Mouse (Mus musculus): ENCODE data around the gene Kmt2a.
A peak's percentile ranks its signal among the peaks of the same experiment; 100 is the strongest.

Kmt2a gene

DNA sequence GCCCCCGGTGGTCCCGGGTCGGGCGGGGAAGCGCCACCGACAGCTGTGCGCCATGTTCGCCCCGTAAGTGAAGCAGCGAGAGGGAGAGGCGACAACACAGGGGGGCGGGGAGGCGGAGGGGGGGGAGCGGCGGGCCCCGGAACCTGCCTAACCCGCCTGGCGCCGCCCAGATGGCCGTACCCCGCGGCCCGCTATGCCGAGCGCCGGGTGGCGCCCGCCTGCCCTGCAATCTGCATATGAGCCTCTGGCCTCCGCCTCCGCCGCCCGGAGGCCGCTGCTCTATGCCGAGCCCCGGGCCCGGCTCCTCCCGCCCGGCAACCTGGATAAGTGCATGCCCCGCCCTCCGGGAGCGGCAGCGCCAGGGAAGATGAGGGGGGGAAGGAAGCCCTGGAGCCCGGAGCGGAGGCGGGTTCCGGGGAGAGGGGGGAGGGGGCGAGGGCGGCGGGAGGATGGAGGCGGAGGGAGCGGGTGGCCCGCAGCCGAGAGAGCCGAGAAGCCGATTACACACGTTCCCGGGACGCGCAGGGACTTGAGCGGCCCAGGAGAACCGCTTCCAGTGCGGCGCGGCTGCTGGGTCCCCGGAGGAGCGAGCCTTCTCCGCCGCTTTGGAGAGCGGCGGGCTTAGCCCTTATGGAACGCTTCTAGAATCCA lies at the start of gene Kmt2a:
Kmt2a (minus strand) TSS at position 76 of the 651 bp plus-strand sequence.
- DNase-seq (ENCODE audit: low spot score) = peak; percentile 96

GRCm38 (mm10) chr9:44921543-44921942 lies 40.4 kb upstream of the Kmt2a start:
- DNase-seq (ENCODE audit: low spot score) = no peak

DNA sequence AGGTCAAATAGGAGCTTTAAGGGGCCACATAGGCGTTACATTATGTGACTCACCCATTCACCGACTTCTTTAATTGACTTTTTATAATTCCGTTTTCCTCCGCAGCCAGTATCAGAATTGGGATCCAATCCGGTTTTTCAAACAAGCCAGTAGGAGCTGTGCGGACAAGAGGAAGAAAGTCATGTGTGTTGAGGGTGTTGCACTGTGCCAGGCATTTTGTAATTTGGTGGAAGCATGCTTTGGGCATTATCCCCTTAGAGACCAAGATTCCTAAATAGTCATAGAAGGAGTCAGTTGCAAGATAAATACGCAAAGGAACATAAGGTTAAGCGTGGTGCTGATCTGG lies 40.0 kb upstream of the Kmt2a start:
- peak; percentile 52 for DNase-seq (ENCODE audit: low spot score)

DNA sequence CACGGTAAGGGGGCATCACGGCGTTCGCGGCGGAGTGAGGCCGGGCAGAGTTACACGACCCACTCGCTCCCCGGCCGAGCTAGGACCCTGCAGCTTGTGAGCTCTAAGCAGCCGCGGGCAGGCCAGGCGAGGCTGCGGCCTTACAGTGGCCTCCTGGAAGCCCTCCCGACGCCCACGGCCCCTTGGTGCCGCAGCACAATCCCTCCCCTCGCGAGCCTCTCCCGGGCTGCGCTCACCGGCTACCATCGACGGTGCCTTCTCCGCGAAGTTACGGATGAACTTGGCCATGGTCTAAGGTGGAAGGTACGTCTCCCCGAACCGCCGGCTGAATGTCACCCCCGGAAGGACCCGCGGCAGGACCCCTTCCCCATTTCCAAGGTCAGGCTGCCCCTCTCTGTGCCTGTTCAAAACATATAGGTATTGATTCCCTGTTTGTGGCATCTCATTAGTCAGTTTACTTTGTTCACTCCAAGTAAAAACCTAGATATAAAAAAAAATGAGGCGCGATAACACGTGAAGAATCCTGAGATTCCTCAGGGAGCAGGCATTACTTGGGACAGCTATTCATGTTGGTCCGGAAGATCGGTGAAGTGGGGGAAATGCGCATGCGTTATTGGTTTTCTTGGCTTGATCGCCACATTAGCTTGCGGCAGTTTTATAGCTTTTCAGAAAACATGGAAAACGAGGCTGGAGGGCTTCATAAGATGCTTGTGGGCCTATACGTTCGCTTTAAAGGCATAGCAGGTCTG lies 39.5 kb upstream of the Kmt2a start, which contains the start of gene Atp5l:
Atp5l (minus strand) TSS at position 369 of the 749 bp plus-strand sequence.
- DNase-seq (ENCODE audit: low spot score) = peak; percentile 77

DNA sequence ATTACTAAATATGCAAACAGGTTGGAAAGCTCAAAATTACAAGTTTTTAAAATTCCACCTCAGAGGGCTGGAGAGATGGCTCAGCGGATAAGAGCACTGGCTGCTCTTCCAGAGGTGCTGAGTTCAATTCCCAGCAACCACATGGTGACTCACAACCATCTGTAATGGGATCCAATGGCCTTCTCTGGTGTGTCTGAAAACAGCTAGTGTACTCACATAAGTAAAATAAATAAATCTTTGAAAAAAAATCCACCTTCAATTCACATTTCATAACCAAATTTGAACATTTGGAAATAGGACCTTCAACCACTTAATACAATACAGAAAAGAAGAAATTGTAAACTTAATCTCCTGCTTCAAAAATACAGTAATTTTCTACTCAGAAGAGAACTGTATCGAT lies 38.5 kb upstream of the Kmt2a start:
- DNase-seq (ENCODE audit: low spot score) = no peak

- no peak for DNase-seq (ENCODE audit: low spot score)
Observed at GRCm38 (mm10) chr9:44916196-44916595, 35.1 kb upstream of the Kmt2a start.

DNA sequence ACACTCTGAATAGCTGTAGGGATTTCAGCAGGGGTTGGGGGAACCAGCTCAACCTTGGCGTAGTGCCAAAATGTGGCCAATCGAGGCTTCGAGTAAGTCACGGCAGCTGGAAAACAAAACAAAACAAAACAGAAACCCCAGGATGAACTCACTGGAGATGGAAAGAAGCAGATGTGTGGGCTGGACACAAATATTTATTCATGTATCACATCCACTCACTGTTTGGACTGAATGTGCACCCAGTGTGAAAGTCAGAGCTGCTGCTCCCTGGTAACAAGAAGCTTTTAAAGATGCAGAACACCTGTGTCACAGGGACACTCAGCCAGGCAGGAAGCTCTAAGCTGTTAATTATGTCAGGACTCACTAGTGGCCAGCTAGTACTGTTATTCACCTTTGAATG lies 33.6 kb upstream of the Kmt2a start:
- DNase-seq (ENCODE audit: low spot score) = no peak

GRCm38 (mm10) chr9:44911365-44911764 lies 30.3 kb upstream of the Kmt2a start:
- DNase-seq (ENCODE audit: low spot score) = no peak

DNA sequence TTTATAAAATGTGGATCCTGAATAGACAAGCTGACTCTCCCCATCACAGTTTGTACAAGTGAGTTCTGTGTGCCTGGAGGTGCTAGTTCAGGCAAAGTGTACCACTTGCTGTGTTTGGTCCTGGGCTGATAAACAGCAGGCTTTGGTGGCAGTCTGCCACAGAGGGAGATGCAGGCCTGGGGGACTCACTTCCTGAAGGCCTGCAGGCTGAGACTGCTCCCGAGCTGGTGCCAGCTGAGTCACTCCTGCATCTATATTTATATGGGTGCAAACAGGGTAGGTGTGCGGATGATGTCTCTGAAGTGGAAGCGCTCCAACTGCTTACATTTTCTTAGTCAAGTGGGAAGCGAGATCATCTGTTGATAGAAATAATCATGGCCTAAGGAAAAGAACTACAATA lies 24.5 kb upstream of the Kmt2a start:
- DNase-seq (ENCODE audit: low spot score) = peak; percentile 9

DNA sequence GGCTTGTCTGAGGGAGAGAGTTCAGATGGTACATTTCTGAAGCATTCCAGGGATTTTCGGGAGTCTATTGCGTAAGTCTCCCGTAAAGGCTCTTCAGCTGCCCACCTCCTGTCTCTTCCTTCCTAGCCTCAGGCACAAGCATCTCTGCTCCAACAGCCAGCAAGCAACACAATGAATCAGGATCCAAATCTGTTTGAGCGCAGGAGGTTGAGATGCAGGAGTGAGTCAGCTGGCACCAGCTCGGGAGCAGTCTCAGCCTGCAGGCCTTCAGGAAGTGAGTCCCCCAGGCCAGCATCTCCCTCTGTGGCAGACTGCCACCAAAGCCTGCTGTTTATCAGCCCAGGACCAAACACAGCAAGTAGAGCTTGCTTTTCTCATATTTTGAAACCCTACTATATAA lies 23.9 kb upstream of the Kmt2a start:
- DNase-seq (ENCODE audit: low spot score) = peak; percentile 63

- no peak for DNase-seq (ENCODE audit: low spot score)
Observed at GRCm38 (mm10) chr9:44903856-44904255, 22.8 kb upstream of the Kmt2a start.

- no peak for DNase-seq (ENCODE audit: low spot score)
Observed at GRCm38 (mm10) chr9:44900402-44900801, 19.3 kb upstream of the Kmt2a start.

GRCm38 (mm10) chr9:44899716-44900115 lies 18.6 kb upstream of the Kmt2a start:
- DNase-seq (ENCODE audit: low spot score) = no peak

DNA sequence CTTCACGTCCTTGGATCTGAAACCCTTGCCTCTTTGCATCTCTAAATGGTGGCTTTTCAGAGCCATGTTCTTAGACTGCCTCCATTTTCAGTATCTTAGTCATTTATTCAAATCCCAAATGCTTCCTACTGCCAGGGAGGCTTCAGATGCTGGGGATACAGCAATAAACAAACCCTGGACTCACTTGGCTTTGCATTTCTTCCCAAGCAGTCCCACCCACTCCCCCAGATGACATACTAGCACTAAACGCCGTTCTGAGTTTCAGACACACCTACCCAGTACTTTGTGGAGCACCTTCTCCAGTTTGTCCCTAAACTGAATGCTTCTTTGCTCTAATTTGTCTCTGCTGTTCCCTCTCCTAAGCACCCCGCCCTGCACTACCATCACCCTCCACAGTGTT lies 15.9 kb upstream of the Kmt2a start:
- no peak for DNase-seq (ENCODE audit: low spot score)

- DNase-seq (ENCODE audit: low spot score) = no peak
Observed at GRCm38 (mm10) chr9:44892664-44893063, 11.6 kb upstream of the Kmt2a start.

DNA sequence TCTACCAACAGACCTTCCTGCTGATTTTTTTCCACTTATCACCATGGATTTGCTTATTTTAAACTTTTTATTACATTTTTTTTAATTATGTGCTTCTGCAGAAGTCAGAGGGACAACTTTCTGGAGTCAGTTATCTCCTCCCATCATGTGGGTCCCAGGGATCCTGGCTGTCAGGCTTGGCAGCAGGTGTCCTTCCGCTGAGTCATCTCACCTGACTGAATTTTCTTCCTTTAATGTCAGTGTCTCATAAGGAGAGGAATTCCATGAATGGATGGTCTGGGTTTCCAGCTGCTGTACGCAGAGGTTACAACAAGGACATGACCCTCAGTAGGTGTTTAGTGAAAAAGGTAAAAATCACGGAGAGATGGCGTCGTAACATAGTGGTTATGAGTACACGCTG lies 10.1 kb upstream of the Kmt2a start:
- no peak for DNase-seq (ENCODE audit: low spot score)

GRCm38 (mm10) chr9:44890122-44890521 lies 9.0 kb upstream of the Kmt2a start:
- no peak for DNase-seq (ENCODE audit: low spot score)

- DNase-seq (ENCODE audit: low spot score) = no peak
Observed at GRCm38 (mm10) chr9:44888114-44888624, 7.1 kb upstream of the Kmt2a start.

DNA sequence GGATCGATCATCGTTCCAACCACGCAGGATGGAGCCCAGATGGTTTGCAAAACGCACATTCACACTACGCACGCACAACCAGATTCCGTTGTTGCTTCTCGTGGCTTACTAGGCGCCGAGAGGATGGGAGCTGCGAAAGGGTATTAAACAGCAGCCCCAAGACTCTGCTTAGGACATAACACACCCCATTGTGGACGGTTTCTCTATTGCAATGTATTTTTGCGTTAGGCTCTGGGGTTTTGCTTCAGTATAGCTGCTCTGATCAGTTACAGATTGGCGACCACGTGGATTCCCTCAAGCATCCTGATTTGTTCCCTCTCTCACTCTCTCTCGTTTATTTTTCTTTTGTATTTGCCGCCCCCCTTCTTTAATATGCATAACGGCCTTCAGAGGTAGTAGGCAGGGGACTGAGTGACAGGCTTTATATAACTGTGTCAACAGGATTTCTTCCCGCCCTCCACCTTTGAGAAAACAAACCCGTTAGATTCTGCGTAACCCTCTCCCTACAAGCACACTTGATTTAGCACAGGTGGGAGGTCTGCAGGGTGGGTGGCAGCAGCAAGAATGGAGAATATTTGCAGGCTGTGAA lies 2.0 kb upstream of the Kmt2a start:
- DNase-seq (ENCODE audit: low spot score) = no peak

DNA sequence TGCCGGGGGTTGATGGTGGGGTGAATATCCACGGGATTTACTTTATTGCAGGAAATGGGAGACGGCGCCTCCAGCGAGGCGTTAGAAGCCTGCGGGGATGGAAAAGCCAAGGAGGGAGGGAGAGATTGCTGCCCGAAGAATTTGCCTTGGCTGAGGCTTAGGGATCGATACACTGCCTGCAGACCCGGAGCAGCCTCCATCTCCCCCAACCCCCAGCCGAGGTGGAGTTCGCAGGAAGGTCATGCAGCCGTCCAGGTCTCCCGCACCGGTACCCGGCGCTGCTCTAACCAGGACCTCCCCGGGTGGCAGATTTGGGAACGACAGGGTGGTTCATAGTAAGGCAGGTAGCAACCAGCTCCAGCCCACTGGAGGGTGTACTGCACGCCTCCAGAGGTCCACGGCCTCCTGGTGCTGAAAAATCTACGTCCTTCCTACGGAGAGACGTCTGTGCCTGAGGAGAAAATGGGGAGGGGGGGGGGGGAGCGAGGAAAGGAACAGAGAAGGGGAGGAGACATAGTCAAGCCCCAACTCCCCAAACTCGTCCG lies 1.4 kb upstream of the Kmt2a start:
- DNase-seq (ENCODE audit: low spot score) = peak; percentile 20

DNA sequence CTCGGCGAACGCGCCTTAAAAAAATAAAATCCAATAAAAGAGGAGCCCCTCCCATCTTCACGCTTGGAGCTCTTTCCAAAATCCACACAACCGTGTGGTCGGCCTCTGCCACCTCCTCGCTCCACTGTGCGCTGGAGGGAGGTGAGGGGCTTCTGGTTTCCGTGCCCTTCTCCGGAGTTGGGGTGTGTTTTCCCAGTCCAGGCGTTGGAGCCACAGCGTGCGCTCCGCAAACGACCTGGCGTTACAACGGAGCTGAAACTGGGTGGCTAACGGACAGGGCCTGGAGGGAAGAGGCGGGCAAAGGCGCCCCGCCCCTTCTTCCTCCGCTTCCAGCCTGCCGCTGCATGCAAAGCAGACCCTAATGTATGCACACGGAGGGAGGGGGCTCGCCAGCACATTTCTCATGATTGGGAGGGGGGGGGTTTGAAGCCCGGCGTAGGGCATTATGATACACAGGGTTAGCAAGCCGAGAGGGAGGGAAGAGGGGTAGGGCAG lies 892 bp upstream of the Kmt2a start:
- DNase-seq (ENCODE audit: low spot score) = peak; percentile 70

DNA sequence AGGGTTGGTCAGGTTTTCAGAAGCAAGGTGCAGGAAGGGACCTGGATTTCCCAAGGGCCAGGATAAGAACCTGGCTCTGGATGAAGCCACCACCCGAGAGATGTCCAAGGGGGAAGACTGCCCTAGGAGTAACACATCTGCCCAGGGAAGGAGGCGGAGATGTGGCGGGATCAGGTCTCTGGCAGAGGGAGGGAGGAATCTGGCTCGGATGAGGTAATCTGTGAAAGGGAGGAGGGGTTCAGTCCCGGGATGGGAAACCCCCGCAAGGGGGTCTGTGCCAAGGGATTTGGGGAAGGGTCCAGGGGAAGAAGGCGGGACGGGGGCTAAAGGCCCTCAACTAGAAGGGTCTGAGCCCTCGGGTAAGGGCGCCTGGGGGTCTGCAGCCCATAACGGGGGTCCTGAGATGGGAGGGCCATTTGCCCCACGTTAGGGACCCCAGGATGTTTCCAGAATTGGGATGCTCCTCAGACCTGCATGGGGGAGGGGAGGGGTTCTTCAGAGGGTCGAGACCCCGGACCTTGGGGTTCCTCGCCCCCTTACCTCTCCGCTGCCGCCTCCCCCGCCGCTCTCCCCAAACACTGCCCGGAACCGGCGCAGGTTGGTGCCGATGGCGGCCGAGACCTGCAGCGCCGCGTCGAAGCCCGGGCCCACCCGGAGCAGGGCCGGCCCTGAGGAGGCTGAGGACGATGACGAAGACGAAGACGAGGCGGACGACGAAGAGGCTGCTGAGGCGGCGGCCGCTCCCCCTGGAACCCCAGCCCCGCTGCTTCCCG lies 601 bp downstream of the Kmt2a start:
- peak; percentile 13 for DNase-seq (ENCODE audit: low spot score)

All from ovary, adult 18-20 months (tissue).